Mouse (Mus musculus) lung, adult 18-20 months (tissue): ENCODE data around the gene Hpse.

ENCODE experiments used
- DNase-seq, 2 experiments: peaks; one replicate each; pipeline ENCODE4 v3.0.0; 2022; ENCODE audit warnings: mixed read lengths in 2 of 2

Gene Hpse

GRCm38 (mm10) chr5:100719235-100720088 lies at the start of gene Hpse:
Gene Hpse (minus strand): TSS chr5:100719716.
- DNase-seq = peak; percentile 78 to 84

- no peak for DNase-seq
Observed at GRCm38 (mm10) chr5:100766026-100766425, 46.5 kb upstream of the Hpse start.

GRCm38 (mm10) chr5:100761736-100762135 lies 42.2 kb upstream of the Hpse start:
- DNase-seq = no peak

- no peak for DNase-seq
Observed at GRCm38 (mm10) chr5:100760049-100760663, 40.6 kb upstream of the Hpse start.

DNA sequence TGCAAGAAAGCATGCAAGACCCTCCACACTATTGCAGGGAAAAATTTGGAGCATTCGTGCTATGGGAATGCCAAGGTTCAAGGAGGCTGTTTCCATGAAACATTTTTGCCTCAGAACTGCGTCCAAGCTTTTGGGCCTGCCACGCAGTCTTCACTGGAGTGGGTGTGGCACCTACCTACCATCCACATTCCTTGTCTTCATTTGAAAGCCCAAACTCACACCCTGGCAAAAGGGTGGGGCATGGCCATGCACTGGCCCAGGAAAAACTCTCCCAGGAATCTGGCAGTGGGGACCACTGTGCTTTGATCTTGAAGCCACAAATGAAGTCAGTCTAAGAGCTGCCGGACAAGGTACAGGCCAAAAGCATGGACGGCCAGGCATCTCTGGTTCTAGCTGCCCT lies 38.6 kb upstream of the Hpse start:
- no peak for DNase-seq

DNA sequence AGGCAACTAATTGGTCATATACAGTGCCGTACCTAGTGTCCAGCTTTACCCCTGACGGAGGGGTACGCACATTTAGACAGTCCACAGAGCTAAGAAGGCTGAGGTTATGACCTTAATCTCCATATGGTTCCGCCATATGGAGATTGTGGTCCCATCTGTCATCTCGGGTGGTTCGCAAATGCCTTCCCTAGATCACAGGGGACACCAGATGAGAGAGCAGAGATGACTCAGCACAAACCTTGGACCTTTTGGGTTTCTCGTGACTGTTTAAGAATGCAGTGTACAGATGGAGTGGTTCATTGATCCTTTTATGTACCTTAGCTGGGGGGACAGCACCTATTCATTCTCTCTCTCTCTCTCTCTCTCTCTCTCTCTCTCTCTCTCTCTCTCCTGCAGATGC lies 33.9 kb upstream of the Hpse start:
- no peak for DNase-seq

GRCm38 (mm10) chr5:100751655-100752054 lies 32.1 kb upstream of the Hpse start:
- no peak for DNase-seq

- DNase-seq = peak; percentile 7 to 9
Observed at GRCm38 (mm10) chr5:100750617-100751255, 31.2 kb upstream of the Hpse start.

DNA sequence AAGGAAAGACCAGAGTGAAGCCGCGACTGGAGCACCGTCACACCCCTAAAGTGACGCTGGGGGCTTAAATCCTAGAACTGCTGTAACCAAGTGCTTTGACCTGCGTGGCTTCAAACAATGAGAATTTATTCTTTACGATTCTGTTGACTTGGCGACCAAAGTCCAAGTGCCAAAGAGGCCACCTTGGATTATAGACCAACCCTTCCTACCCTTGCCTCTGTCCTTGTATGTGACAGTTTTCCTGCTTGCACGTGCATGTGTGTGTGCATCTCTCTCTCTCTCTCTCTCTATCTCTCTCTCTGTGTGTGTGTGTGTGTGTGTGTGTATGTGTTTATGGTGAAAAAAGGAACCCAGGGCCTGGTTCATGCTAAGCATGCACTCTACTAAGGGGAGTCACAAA lies 19.3 kb upstream of the Hpse start:
- DNase-seq = no peak

DNA sequence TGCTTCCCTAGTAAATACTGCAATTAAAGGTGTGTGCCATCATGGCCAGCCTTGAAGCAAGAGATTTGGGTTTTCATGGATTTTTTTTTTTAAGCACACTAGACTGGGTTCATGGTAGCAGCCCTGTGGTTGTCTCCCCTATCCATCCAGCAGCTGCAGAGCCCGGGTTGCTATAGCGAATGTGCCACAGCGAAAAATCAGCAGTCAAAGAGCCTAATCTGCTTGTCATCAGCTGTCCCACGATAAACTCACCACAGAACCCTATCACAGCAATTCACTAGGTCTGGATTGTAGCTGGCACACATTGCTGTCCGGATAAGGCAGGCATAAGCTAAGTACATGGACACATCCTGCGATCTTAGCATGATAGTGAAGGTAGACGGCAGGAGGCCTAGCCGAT lies 17.4 kb upstream of the Hpse start:
- DNase-seq = no peak

GRCm38 (mm10) chr5:100734535-100734934 lies 15.0 kb upstream of the Hpse start:
- no peak for DNase-seq

DNA sequence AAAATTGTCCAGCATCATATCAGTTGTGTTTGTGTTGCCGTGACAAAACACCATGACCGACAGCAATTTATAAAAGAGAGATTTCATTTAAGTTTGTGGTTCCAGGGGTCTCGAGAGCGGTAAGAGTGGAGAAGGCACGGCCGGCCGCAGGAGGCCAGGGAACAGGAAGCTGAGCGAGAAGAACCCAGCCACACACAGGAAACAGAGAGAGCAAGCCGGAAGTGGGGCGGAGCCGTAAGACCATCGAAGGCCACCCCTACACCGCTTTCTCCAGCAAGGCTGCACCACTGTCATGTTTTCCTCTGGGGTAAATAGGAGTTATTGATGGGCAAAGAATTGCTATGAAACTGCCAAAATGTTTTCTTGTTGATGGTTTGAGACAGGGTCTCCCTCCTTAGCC lies 9.2 kb upstream of the Hpse start:
- peak; percentile 3 to 23 for DNase-seq

DNA sequence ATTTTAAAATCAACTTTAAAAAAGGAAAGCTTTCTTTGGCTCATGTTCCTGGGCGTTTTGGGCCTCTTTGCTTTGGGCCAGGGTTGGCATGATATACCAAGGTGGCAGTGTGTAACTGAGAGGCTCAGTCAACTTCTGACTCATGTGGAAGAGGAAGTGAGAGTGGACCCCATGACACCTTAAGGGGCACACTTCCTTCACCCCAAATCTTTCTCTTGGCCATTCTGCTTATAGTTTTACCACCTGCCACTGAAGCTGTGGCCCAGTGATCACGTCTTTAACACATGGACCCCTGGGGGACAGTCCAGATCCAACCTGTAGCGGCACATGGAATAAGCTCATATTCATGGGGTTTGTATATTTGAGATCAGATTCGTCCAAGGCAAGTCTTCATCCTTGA lies 6.5 kb upstream of the Hpse start:
- no peak for DNase-seq

DNA sequence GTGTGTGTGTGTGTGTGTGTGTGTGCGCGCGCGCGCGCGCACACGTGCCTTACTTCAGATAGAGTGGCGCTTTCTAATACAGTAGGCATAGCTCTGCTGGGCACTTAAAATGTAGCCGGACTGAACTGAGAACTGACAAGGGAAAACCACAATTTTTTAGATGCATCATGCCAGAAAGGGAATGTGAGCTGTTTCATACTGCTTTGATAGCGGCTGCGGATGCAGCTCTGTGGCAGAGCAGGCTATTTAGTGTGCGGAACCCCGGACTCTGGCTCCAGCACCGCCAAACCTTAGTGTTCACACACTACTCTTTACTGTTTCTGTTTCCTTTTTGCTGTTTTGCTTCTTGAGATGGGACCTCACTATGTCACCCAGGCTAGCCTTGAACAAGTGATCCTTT lies 2.8 kb downstream of the Hpse start:
- no peak for DNase-seq

GRCm38 (mm10) chr5:100711219-100711618 lies 8.3 kb downstream of the Hpse start:
- DNase-seq = no peak

GRCm38 (mm10) chr5:100710012-100710411 lies 9.5 kb downstream of the Hpse start:
- DNase-seq = peak; percentile 8 to 14

- DNase-seq = no peak
Observed at GRCm38 (mm10) chr5:100709035-100709434, 10.5 kb downstream of the Hpse start.

DNA sequence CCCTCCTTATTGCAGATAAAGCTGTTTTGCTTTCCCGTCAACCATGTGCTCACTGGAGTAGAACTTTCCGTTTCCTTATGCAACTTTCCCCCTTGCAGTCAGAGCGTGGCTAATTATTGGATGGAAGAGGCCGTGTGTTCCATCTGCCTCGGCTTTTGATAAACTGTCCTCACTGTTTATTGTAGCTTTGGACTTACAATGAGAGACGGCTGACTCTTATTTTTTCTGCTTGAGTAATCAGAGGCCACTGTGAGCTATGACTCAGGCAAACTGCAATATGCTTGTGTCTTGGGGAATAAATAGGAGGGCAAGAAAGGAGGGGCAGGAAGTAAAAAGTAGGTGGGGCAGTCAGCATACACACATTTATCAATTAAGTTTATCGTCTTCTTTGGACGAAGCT lies 12.8 kb downstream of the Hpse start:
- DNase-seq = no peak

DNA sequence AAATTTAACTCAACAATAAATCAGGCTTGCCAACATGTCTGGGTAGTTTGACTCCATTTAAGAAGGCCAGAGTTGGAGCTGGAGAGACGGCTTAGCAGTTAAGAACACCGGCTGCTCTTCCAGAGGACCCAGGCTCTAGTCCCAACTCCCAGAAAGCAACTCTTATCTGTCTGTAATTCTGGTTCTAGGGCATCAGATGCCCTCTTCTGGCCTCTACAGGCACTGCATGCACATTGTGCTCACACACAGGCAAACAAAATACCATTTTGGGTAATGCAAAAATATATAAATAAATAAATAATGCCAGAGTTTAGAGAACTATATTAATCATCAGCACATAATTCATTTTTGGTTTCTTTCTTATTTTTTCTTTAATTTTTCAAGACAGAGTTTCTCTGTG lies 15.2 kb downstream of the Hpse start:
- no peak for DNase-seq

DNA sequence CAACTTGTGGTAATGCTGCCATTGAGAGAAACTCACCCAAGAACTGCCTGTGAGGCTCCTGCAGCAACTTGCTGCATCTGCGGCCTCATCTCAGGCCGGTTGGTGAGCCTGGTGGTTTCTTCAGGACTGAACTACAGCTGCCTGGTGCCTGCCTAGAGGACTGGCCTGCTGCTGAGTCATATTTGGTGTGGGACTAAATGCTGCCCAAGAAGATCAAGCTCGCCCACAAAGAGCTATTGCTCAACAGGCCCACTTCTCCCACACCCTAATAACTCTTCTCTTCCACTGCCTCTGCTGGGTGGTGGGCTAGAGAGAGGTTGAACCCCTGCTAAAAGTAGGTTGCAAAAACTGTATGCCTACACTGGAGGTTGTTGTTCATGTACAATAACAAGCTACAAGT lies 17.2 kb downstream of the Hpse start:
- no peak for DNase-seq

- no peak for DNase-seq
Observed at GRCm38 (mm10) chr5:100700861-100701620, 18.5 kb downstream of the Hpse start.

DNA sequence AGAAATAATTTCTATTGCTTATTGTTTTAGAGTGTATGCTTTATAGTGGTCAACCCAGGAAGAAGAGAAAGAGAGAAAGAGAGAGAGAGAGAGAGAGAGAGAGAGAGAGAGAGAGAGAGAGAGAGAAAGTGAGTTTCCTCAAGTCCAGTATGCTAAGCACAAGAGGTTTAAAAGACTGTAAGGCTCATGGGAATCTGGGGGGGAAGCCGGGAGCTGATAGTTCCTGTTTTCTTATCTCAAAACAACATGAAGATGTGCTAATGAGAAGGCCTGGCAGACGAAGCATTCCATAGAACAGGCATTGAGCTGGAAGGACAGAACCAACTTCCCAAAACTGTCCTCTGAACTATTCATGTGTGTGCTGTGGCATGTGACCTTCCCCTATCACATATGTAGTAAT lies 21.6 kb downstream of the Hpse start:
- no peak for DNase-seq

GRCm38 (mm10) chr5:100697398-100697797 lies 22.1 kb downstream of the Hpse start:
- no peak for DNase-seq
